Mouse (Mus musculus) MEL (cell line): ENCODE results near the gene Lrrc25. TPM values are rescaled to one million over a fixed set of nuclear protein-coding genes. Genes with fewer than 3 reads are reported as not detected.

Source experiments
- DNase-seq: peaks from one replicate; pipeline ENCODE4 v3.0.0; 2011; ENCODE audit warnings: low read depth, low spot score
- H3K27ac ChIP-seq: 2 replicates; pipeline ENCODE4 v1.5.1; 2012; ENCODE audit warnings: low read depth, mild to moderate bottlenecking, control low read depth, low read length, moderate library complexity; ENCODE audit not compliant: control insufficient read depth
- H3K27me3 ChIP-seq, 2 experiments: fragments of 150-350 bp in 1 of 2; sonication (generic) in 1 of 2; 2 replicates each; pipeline ENCODE4 v1.6.1; 2012; ENCODE audit warnings: low read length in 2 of 2, mild to moderate bottlenecking in 2 of 2, improper control_type of control experiment in 1 of 2, moderate library complexity in 1 of 2; ENCODE audit not compliant: insufficient read depth in 2 of 2, control insufficient read depth in 1 of 2
- H3K36me3 ChIP-seq, 2 experiments: 2 replicates each; pipeline ENCODE4 v1.6.1; 2012 to 2014; ENCODE audit warnings: low read length in 2 of 2, improper control_type of control experiment in 1 of 2, inconsistent platforms in 1 of 2, mild to moderate bottlenecking in 1 of 2; ENCODE audit not compliant: insufficient read depth in 2 of 2, control insufficient read depth in 1 of 2
- H3K4me1 ChIP-seq, 2 experiments: fragments of 150-350 bp in 1 of 2; sonication (generic) in 1 of 2; 2 replicates each; pipeline ENCODE4 v1.6.1; 2012; ENCODE audit warnings: low read length in 2 of 2, improper control_type of control experiment in 1 of 2, mild to moderate bottlenecking in 1 of 2; ENCODE audit not compliant: insufficient read depth in 2 of 2, control insufficient read depth in 1 of 2
- H3K4me3 ChIP-seq, 2 experiments: fragments of 150-350 bp in 1 of 2; sonication (generic) in 1 of 2; 2 replicates each; pipeline ENCODE4 v1.5.1; 2012; ENCODE audit warnings: low read depth in 2 of 2, low read length in 2 of 2, mild to moderate bottlenecking in 2 of 2, moderate library complexity in 2 of 2, control low read depth in 1 of 2, improper control_type of control experiment in 1 of 2; ENCODE audit not compliant: control insufficient read depth in 1 of 2, insufficient read depth in 1 of 2
- H3K79me2 ChIP-seq: 2 replicates; pipeline ENCODE4 v1.6.1; 2012; ENCODE audit warnings: mild to moderate bottlenecking, low read length, moderate library complexity; ENCODE audit not compliant: control insufficient read depth, poor library complexity, insufficient read depth
- H3K9ac ChIP-seq: 2 replicates; pipeline ENCODE4 v1.6.1; 2012; ENCODE audit warnings: low read depth, mild to moderate bottlenecking, control low read depth, low read length, moderate library complexity; ENCODE audit not compliant: control insufficient read depth, poor library complexity, severe bottlenecking
- H3K9me3 ChIP-seq: fragments of 150-350 bp; sonication (generic); replicated peaks from 2 replicates; pipeline ENCODE4 v1.6.1; 2012; ENCODE audit warnings: mild to moderate bottlenecking, low read length, improper control_type of control experiment, moderate library complexity; ENCODE audit not compliant: insufficient read depth
- BHLHE40 ChIP-seq: IDR thresholded peaks from 2 replicates; pipeline ENCODE4 v1.6.1; 2012; ENCODE audit warnings: low read depth, mild to moderate bottlenecking, inconsistent platforms, low read length, improper control_type of control experiment, borderline replicate concordance
- CHD1 ChIP-seq: IDR thresholded peaks from 2 replicates; pipeline ENCODE4 v1.6.1; 2012; ENCODE audit warnings: low read depth, mild to moderate bottlenecking, inconsistent platforms, low read length, improper control_type of control experiment
- CHD2 ChIP-seq: IDR thresholded peaks from 2 replicates; pipeline ENCODE4 v1.6.1; 2011; ENCODE audit warnings: low read length, improper control_type of control experiment
- CTCF ChIP-seq, 3 experiments: IDR thresholded peaks in 2 of 3; conservative IDR thresholded peaks in 1 of 3; 2 replicates each; pipeline ENCODE4 v1.5.1; 2011 to 2012; ENCODE audit warnings: low read length in 3 of 3, low read depth in 2 of 3, mild to moderate bottlenecking in 2 of 3, improper control_type of control experiment in 1 of 3, inconsistent platforms in 1 of 3, mixed read lengths in 1 of 3, moderate library complexity in 1 of 3; ENCODE audit not compliant: control insufficient read depth in 1 of 3, insufficient read depth in 1 of 3, poor library complexity in 1 of 3, severe bottlenecking in 1 of 3
- E2F4 ChIP-seq: IDR thresholded peaks from 2 replicates; pipeline ENCODE4 v1.6.1; 2011; ENCODE audit warnings: low read depth, low read length, improper control_type of control experiment, borderline replicate concordance
- ELF1 ChIP-seq: IDR thresholded peaks from 2 replicates; pipeline ENCODE4 v1.6.1; 2014; ENCODE audit warnings: low read depth, mild to moderate bottlenecking, inconsistent platforms, low read length, improper control_type of control experiment, moderate library complexity
- EP300 ChIP-seq, 2 experiments: IDR thresholded peaks; 2 replicates each; pipeline ENCODE4 v1.6.1; 2011; ENCODE audit warnings: improper control_type of control experiment in 2 of 2, low read length in 2 of 2, low read depth in 1 of 2, mild to moderate bottlenecking in 1 of 2
- ETS1 ChIP-seq: IDR thresholded peaks from 2 replicates; pipeline ENCODE4 v1.6.1; 2012; ENCODE audit warnings: low read depth, mild to moderate bottlenecking, inconsistent platforms, low read length, improper control_type of control experiment, moderate library complexity
- GABPA ChIP-seq: IDR thresholded peaks from 2 replicates; pipeline ENCODE4 v1.6.1; 2012; ENCODE audit warnings: low read depth, mild to moderate bottlenecking, inconsistent platforms, low read length, improper control_type of control experiment, moderate library complexity
- GATA1 ChIP-seq: IDR thresholded peaks from 2 replicates; pipeline ENCODE4 v1.6.1; 2011; ENCODE audit warnings: low read depth, low read length, improper control_type of control experiment
- HCFC1 ChIP-seq: IDR thresholded peaks from 2 replicates; pipeline ENCODE4 v1.6.1; 2012; ENCODE audit warnings: low read depth, mild to moderate bottlenecking, inconsistent platforms, low read length, improper control_type of control experiment, moderate library complexity
- JUND ChIP-seq: IDR thresholded peaks from 2 replicates; pipeline ENCODE4 v1.6.1; 2011; ENCODE audit warnings: low read depth, mild to moderate bottlenecking, improper control_type of control experiment, low read length
- KAT2A ChIP-seq: conservative IDR thresholded peaks from 2 replicates; pipeline ENCODE4 v1.6.1; 2012; ENCODE audit warnings: low read depth, low read length, improper control_type of control experiment, inconsistent platforms
- MAFK ChIP-seq: IDR thresholded peaks from 2 replicates; pipeline ENCODE4 v1.6.1; 2011; ENCODE audit warnings: low read depth, mild to moderate bottlenecking, low read length, improper control_type of control experiment, borderline replicate concordance
- MAX ChIP-seq: IDR thresholded peaks from 2 replicates; pipeline ENCODE4 v1.6.1; 2011; ENCODE audit warnings: low read length, improper control_type of control experiment
- MXI1 ChIP-seq: IDR thresholded peaks from 2 replicates; pipeline ENCODE4 v1.6.1; 2011; ENCODE audit warnings: mild to moderate bottlenecking, low read depth, low read length, improper control_type of control experiment
- MYB ChIP-seq: IDR thresholded peaks from 2 replicates; pipeline ENCODE4 v1.6.1; 2011; ENCODE audit warnings: mild to moderate bottlenecking, low read depth, low read length, improper control_type of control experiment
- MYC ChIP-seq: IDR thresholded peaks from 2 replicates; pipeline ENCODE4 v1.6.1; 2011; ENCODE audit warnings: low read depth, mild to moderate bottlenecking, low read length, improper control_type of control experiment, moderate library complexity
- NELFE ChIP-seq: IDR thresholded peaks from 2 replicates; pipeline ENCODE4 v1.6.1; 2011; ENCODE audit warnings: low read depth, low read length, improper control_type of control experiment
- NRF1 ChIP-seq: IDR thresholded peaks from 2 replicates; pipeline ENCODE4 v1.6.1; 2014; ENCODE audit warnings: low read depth, mild to moderate bottlenecking, inconsistent platforms, low read length, improper control_type of control experiment, moderate library complexity; ENCODE audit not compliant: poor library complexity, insufficient read depth, severe bottlenecking
- POLR2A ChIP-seq, 2 experiments: IDR thresholded peaks; 2 replicates each; pipeline ENCODE4 v1.6.1; 2011 to 2012; ENCODE audit warnings: low read length in 2 of 2, mild to moderate bottlenecking in 2 of 2, control low read depth in 1 of 2, improper control_type of control experiment in 1 of 2, low read depth in 1 of 2, moderate library complexity in 1 of 2; ENCODE audit not compliant: control insufficient read depth in 1 of 2, insufficient read depth in 1 of 2, poor library complexity in 1 of 2
- POLR2AphosphoS2 ChIP-seq: IDR thresholded peaks from 2 replicates; pipeline ENCODE4 v1.6.1; 2011; ENCODE audit warnings: low read length, improper control_type of control experiment
- POLR2AphosphoS5 ChIP-seq: IDR thresholded peaks from 2 replicates; pipeline ENCODE4 v1.6.1; 2012; ENCODE audit warnings: low read depth, borderline replicate concordance, mild to moderate bottlenecking, inconsistent platforms, low read length, moderate library complexity, mixed read lengths
- RAD21 ChIP-seq: IDR thresholded peaks from 2 replicates; pipeline ENCODE4 v1.6.1; 2011; ENCODE audit warnings: mild to moderate bottlenecking, low read depth, low read length, improper control_type of control experiment
- RCOR1 ChIP-seq: IDR thresholded peaks from 2 replicates; pipeline ENCODE4 v1.6.1; 2012; ENCODE audit warnings: low read depth, mild to moderate bottlenecking, inconsistent platforms, low read length, improper control_type of control experiment
- SMC3 ChIP-seq: IDR thresholded peaks from 2 replicates; pipeline ENCODE4 v1.6.1; 2011; ENCODE audit warnings: low read depth, low read length, improper control_type of control experiment
- TBP ChIP-seq: IDR thresholded peaks from 2 replicates; pipeline ENCODE4 v1.8.0; 2011; ENCODE audit warnings: low read depth, low read length, improper control_type of control experiment
- TCF12 ChIP-seq: IDR thresholded peaks from 2 replicates; pipeline ENCODE4 v1.6.1; 2014; ENCODE audit warnings: low read depth, mild to moderate bottlenecking, inconsistent platforms, low read length, improper control_type of control experiment, moderate library complexity
- UBTF ChIP-seq: IDR thresholded peaks from 2 replicates; pipeline ENCODE4 v1.6.1; 2012; ENCODE audit warnings: low read depth, mild to moderate bottlenecking, inconsistent platforms, low read length, improper control_type of control experiment, moderate library complexity, borderline replicate concordance; ENCODE audit not compliant: insufficient read depth
- USF1 ChIP-seq: IDR thresholded peaks from 2 replicates; pipeline ENCODE4 v1.6.1; 2014; ENCODE audit warnings: low read depth, mild to moderate bottlenecking, inconsistent platforms, low read length, improper control_type of control experiment, moderate library complexity
- USF2 ChIP-seq, 2 experiments: IDR thresholded peaks; 2 replicates each; pipeline ENCODE4 v1.6.1; 2011 to 2012; ENCODE audit warnings: improper control_type of control experiment in 2 of 2, low read length in 2 of 2, borderline replicate concordance in 1 of 2, inconsistent platforms in 1 of 2, low read depth in 1 of 2, mild to moderate bottlenecking in 1 of 2; ENCODE audit not compliant: insufficient read depth in 1 of 2
- ZC3H11A ChIP-seq: IDR thresholded peaks from 2 replicates; pipeline ENCODE4 v1.6.1; 2012; ENCODE audit warnings: low read depth, mild to moderate bottlenecking, inconsistent platforms, low read length, improper control_type of control experiment
- ZKSCAN1 ChIP-seq: IDR thresholded peaks from 2 replicates; pipeline ENCODE4 v1.6.1; 2012; ENCODE audit warnings: low read depth, mild to moderate bottlenecking, inconsistent platforms, low read length, improper control_type of control experiment, moderate library complexity
- ZMIZ1 ChIP-seq: IDR thresholded peaks from 2 replicates; pipeline ENCODE4 v1.6.1; 2012; ENCODE audit warnings: low read depth, mild to moderate bottlenecking, inconsistent platforms, low read length, improper control_type of control experiment, moderate library complexity
- ZNF384 ChIP-seq: IDR thresholded peaks from 2 replicates; pipeline ENCODE4 v1.6.1; 2012; ENCODE audit warnings: low read depth, mild to moderate bottlenecking, inconsistent platforms, low read length, improper control_type of control experiment
- polyA plus RNA-seq, 2 experiments: library from polyadenylated mRNA; stranded (reverse) in 1 of 2; unstranded in 1 of 2; fragments of >175 nt in 1 of 2; fragments of >200 nt in 1 of 2; gene quantifications; 2 replicates each; pipeline versions ENCODE4 v1.2.1 to v1.2.4; 2012; ENCODE audit warnings: low replicate concordance in 2 of 2, low read depth in 1 of 2; ENCODE audit not compliant: insufficient read length in 2 of 2, insufficient read depth in 1 of 2, missing spikeins in 1 of 2
- total RNA-seq: library from RNA; depleted of rRNA; stranded (reverse); fragments of 300-350 nt; gene quantifications from 2 replicates; pipeline ENCODE4 v1.2.3, GENCODE M21; 2012

Lrrc25 gene
- total and polyA plus RNA-seq, 3 experiments = 0.39 to 1.1 TPM; not detected in 1

DNA sequence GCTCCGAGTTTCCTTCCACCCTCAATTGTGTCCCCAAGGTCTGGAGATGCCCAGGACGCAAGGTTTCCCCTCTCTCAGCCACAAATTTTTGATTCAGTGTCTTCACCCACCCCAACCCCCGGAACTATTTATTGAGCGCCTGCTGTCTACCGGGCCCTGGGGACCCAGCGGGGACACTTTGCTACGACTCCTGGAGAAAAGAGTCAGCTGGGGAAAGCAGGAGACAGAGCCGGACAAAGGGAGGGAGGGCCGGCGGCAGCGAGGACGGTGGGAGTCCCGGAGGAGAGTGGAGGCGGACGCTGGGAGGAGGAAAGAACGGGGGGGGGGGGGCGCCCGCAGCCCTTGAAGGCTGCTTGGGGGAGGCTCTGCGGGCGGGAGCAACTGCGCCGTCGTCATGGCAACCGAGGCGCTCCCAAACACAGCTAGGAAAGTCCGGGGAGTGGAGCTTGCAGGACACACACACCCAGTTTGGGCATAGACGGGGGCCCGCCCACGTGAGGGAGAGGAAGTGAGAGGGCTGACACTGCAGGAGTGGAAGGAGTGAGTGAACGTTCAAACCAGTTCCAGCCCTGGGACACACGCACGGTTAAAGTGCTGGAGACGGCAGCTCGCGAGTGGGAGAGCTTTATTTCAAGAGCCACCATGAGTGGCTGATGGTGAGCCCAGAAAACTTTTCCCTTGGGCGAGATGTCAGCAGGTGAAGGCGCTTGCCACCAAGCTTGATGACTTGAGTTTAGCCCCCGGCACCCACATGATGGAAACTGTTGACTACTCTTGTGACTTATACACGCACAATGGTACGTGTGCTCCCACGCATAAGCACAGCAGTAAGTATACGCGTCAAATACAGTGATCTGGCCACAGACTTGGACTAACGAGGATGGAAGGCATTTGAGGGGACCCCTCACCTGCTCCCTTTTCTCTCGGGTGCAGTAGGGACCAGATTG, 5.8 kb upstream of the Lrrc25 start:
- Histone ChIP-seq H3K79me2 (peaks cover 27% of the 10 kb centered on the region), H3K9ac (peak overlapping the region; percentile 96), H3K4me1 (peaks cover 0 to 8% of the 10 kb centered on the region in 2 experiments; a peak in 3 of 4 replicates), H3K27ac (peak overlapping the region; percentile 87), H3K36me3 (no peaks in the 10 kb centered on the region; a peak in 1 of 4 replicates), H3K9me3 (no peaks in the 10 kb centered on the region), H3K4me3 (peak overlapping the region; percentile 55 to 92), H3K27me3 (no peaks in the 10 kb centered on the region)
- DNase-seq = peak; percentile 97
- 0 out of 2 replicates have a peak, but pooled peaks have one; percentile 4 for TF ChIP-seq ELF1
- no peak for TF ChIP-seq USF2 (IDR thresholded peaks at IDR 0.05; ENCODE audit: borderline replicate concordance in 1 of 2, insufficient read depth in 1 of 2, low read depth in 1 of 2, low read length in 2 of 2)
- TF ChIP-seq NELFE = peak; percentile 43; the same call in 1 of the 2 replicates
- TF ChIP-seq USF1 = peak; percentile 69
- no peak for TF ChIP-seq RAD21
- no peak for TF ChIP-seq ZNF384
- peak; percentile 92 for TF ChIP-seq MXI1
- no peak for TF ChIP-seq ZMIZ1
- no peak for TF ChIP-seq TCF12
- no peak for TF ChIP-seq TBP
- TF ChIP-seq POLR2A (IDR thresholded peaks at IDR 0.05; ENCODE audit: control insufficient read depth in 1 of 2, insufficient read depth in 1 of 2, low read depth in 1 of 2, low read length in 2 of 2, poor library complexity in 1 of 2) = peak in 1 of 2 experiments; percentile 50; a peak in 2 of 4 replicates
- no peak for TF ChIP-seq GABPA
- no peak for TF ChIP-seq HCFC1
- TF ChIP-seq RCOR1 = no peak
- TF ChIP-seq CHD2 = no peak
- TF ChIP-seq KAT2A = no peak
- no peak for TF ChIP-seq BHLHE40
- no peak for TF ChIP-seq POLR2AphosphoS5
- TF ChIP-seq MYB = no peak
- TF ChIP-seq MYC = no peak
- no peak for TF ChIP-seq GATA1
- no peak for TF ChIP-seq ZC3H11A
- TF ChIP-seq UBTF = no peak
- no peak; a peak in 1 of 4 replicates for TF ChIP-seq EP300 (IDR thresholded peaks at IDR 0.05; ENCODE audit: low read depth in 1 of 2, low read length in 2 of 2)
- TF ChIP-seq E2F4 = no peak
- TF ChIP-seq JUND = no peak
- TF ChIP-seq POLR2AphosphoS2 = no peak
- TF ChIP-seq NRF1 = no peak
- peak; percentile 86; the same call in 1 of the 2 replicates for TF ChIP-seq CHD1
- TF ChIP-seq MAX = no peak
- TF ChIP-seq ETS1 = peak; percentile 32; the same call in 1 of the 2 replicates
- no peak for TF ChIP-seq CTCF (IDR thresholded peaks at IDR 0.05 in 2 of 3, conservative IDR thresholded peaks at IDR 0.05 in 1 of 3; ENCODE audit: control insufficient read depth in 1 of 3, insufficient read depth in 1 of 3, low read depth in 2 of 3, low read length in 3 of 3, poor library complexity in 1 of 3, severe bottlenecking in 1 of 3)
- TF ChIP-seq MAFK = no peak
- TF ChIP-seq SMC3 = no peak
- no peak for TF ChIP-seq ZKSCAN1
